Mouse (Mus musculus) heart, postnatal 0 days (tissue): ENCODE measurements at regions not wholly inside any gene's neighbourhood (a gene's known extent, or its start where the extent isn't known, plus 50 kb on each side); places are given as distances from the start of the nearest gene placed in this dataset.

Experiments
- CTCF ChIP-seq: IDR thresholded peaks from 2 replicates; pipeline ENCODE4 v1.5.1; 2016; ENCODE audit warnings: antibody characterized with exemption, control low read depth, low read depth
- EP300 ChIP-seq: IDR thresholded peaks from 2 replicates; pipeline ENCODE4 v1.6.1; 2016; ENCODE audit warnings: antibody characterized with exemption, low read depth

GRCm38 (mm10) chr5:10767469-10767868, 180.1 kb upstream of the Gm8871 start:
- no peak for TF ChIP-seq CTCF
- no peak for TF ChIP-seq EP300
